Mouse (Mus musculus) adrenal gland, postnatal 0 days (tissue): Measurements from ENCODE around the gene Ffar3. TPM values are rescaled to one million over a fixed set of nuclear protein-coding genes. Genes with fewer than 3 reads are reported as not detected.

ENCODE experiments used
- polyA plus RNA-seq: library from polyadenylated mRNA; unstranded; fragments of >200 nt; fragmentation: Nextera tagmentation; extraction: Ambion mirVana; gene quantifications from 2 replicates; pipeline ENCODE4 v1.2.1, GENCODE M21; 2015

The Ffar3 gene
- polyA plus RNA-seq, result 2.1 and 5.5 TPM in 2 replicates

GRCm38 (mm10) chr7:30856078-30856477, at the start of gene Ffar3:
Gene Ffar3 (minus strand): TSS chr7:30856178.

DNA sequence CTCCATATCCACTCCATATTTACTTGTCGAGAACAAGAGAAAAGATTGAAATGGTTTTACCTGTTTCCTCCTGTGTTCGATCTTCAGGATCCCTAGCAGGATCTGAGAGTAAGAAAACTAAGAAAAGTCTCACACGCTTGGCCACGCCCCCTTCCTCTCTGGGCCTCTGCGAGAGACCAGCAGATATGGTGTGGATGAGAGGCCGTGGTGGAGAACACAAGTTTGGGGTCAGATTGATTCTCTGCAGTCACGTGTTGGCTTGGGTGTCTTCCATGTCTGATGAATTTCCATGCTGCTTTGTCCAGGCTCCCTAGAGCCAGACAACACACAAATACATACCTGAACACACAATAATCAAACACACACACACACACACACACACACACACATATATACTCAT, 24.2 kb upstream of the Ffar3 start, which contains the start of gene Cd22:
Cd22 (minus strand) TSS at position 167 of the 400 bp plus-strand sequence.

DNA sequence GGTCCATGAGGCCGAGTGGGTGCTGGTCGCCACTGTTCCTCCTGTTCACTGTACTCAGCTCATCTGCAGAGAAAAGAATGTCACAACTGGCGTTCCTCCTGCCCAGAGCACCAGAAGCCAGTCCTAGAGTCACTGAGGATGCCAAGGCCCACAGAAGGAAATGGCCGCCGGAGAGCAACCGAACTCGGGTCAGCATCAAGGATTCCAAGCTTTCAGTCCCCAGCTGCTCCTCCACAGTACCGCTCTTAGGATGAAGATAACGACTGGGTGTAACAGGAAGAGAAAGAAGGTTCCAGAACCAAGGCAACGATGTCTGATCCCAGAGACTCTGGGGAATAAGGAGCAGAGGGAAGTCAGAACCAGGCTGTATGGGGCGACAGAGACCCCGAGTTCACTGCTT, 5.5 kb upstream of the Ffar3 start, which contains the start of gene Ffar1:
Ffar1 (minus strand) TSS at position 101 of the 400 bp plus-strand sequence.

GRCm38 (mm10) chr7:30823675-30824074, 32.3 kb downstream of the Ffar3 start, which contains the start of gene Ffar2:
Gene Ffar2 (minus strand): TSS chr7:30823775.

Other genes with a start within 250 kb of the Ffar3 start
- gene Upk1a, start 243.3 kb downstream of the Ffar3 start, polyA plus RNA-seq, result 0.55 and 0.79 TPM in 2 replicates
- gene Cox6b1, start 230.0 kb downstream of the Ffar3 start, polyA plus RNA-seq, result 1,273 and 1,293 TPM in 2 replicates
- gene Etv2, start 220.3 kb downstream of the Ffar3 start, polyA plus RNA-seq, result not detected in 2 replicates
- gene Rbm42, start 205.9 kb downstream of the Ffar3 start, polyA plus RNA-seq, result 83.9 and 102 TPM in 2 replicates
- gene Haus5, start 191.2 kb downstream of the Ffar3 start, polyA plus RNA-seq, result 14.3 and 19.0 TPM in 2 replicates
- not detected in 2 replicates for gene Pmis2, start 184.6 kb downstream of the Ffar3 start, polyA plus RNA-seq
- 10.8 and 14.4 TPM in 2 replicates for gene 2200002J24Rik, start 157.3 kb downstream of the Ffar3 start, polyA plus RNA-seq
- gene Atp4a, start 144.0 kb downstream of the Ffar3 start, polyA plus RNA-seq, result 2.5 and 2.7 TPM in 2 replicates
- 231 and 307 TPM in 2 replicates for gene Tmem147, start 126.6 kb downstream of the Ffar3 start, polyA plus RNA-seq
- gene Gapdhs, start 112.5 kb downstream of the Ffar3 start, polyA plus RNA-seq, result 0.11 and 0.35 TPM in 2 replicates
- gene Sbsn, start 104.7 kb downstream of the Ffar3 start, polyA plus RNA-seq, result 16.2 and 29.7 TPM in 2 replicates
- 49.0 and 57.0 TPM in 2 replicates for gene Dmkn, start 92.4 kb downstream of the Ffar3 start, polyA plus RNA-seq
- gene Krtdap, start 68.3 kb downstream of the Ffar3 start, polyA plus RNA-seq, result 32.6 and 84.5 TPM in 2 replicates
- 0.25 and 0.35 TPM in 2 replicates for gene Ffar2, start 32.4 kb downstream of the Ffar3 start, polyA plus RNA-seq
- gene Ffar1, start 5.4 kb upstream of the Ffar3 start, polyA plus RNA-seq, result not detected in 2 replicates
- gene Cd22, start 24.2 kb upstream of the Ffar3 start, polyA plus RNA-seq, result 0.36 and 0.40 TPM in 2 replicates
- 0.27 and 0.55 TPM in 2 replicates for gene Mag, start 58.7 kb upstream of the Ffar3 start, polyA plus RNA-seq
- gene Hamp2, start 68.5 kb upstream of the Ffar3 start, polyA plus RNA-seq, result 0.50 TPM in 1 of 2 replicates, not detected in the other
- 2.9 and 4.7 TPM in 2 replicates for gene Hamp, start 87.9 kb upstream of the Ffar3 start, polyA plus RNA-seq
- 17.0 and 22.5 TPM in 2 replicates for gene Usf2, start 100.6 kb upstream of the Ffar3 start, polyA plus RNA-seq
- 6.0 and 8.3 TPM in 2 replicates for gene Lsr, start 117.3 kb upstream of the Ffar3 start, polyA plus RNA-seq
- gene Fam187b, start 117.6 kb upstream of the Ffar3 start, polyA plus RNA-seq, result 0.61 and 0.90 TPM in 2 replicates
- gene Fxyd5, start 186.3 kb upstream of the Ffar3 start, polyA plus RNA-seq, result 52.9 and 58.4 TPM in 2 replicates
- gene Fxyd7, start 195.3 kb upstream of the Ffar3 start, polyA plus RNA-seq, result 13.9 and 77.9 TPM in 2 replicates
- gene Fxyd1, start 201.0 kb upstream of the Ffar3 start, polyA plus RNA-seq, result 225 and 390 TPM in 2 replicates
- 1.5 and 2.2 TPM in 2 replicates for gene Lgi4, start 203.2 kb upstream of the Ffar3 start, polyA plus RNA-seq
- gene Fxyd3, start 220.5 kb upstream of the Ffar3 start, polyA plus RNA-seq, result 3.7 and 9.1 TPM in 2 replicates